Mouse (Mus musculus) brain, embryonic 14.5 days (tissue): ENCODE measurements at regions not wholly inside any gene's neighbourhood (a gene's known extent, or its start where the extent isn't known, plus 50 kb on each side); places are given as distances from the start of the nearest gene placed in this dataset.
A peak's percentile ranks its signal among the peaks of the same experiment; 100 is the strongest.

Experiments
- DNase-seq: peaks from one replicate; pipeline ENCODE4 v3.0.0-alpha.2; 2011; ENCODE audit warnings: low read depth
- CTCF ChIP-seq: fragments of 200-500 bp; IDR thresholded peaks from 2 replicates; pipeline ENCODE4 v1.5.1; 2012; ENCODE audit warnings: inconsistent platforms, mild to moderate bottlenecking, moderate library complexity, borderline replicate concordance; ENCODE audit not compliant: insufficient read depth, insufficient read length; ENCODE audit errors: extremely low read depth
- POLR2A ChIP-seq: fragments of 200-500 bp; IDR thresholded peaks from 2 replicates; pipeline ENCODE4 v1.6.1; 2012; ENCODE audit warnings: mild to moderate bottlenecking, inconsistent platforms, borderline replicate concordance; ENCODE audit not compliant: poor library complexity, insufficient read depth, insufficient read length, severe bottlenecking; ENCODE audit errors: extremely low read depth

DNA sequence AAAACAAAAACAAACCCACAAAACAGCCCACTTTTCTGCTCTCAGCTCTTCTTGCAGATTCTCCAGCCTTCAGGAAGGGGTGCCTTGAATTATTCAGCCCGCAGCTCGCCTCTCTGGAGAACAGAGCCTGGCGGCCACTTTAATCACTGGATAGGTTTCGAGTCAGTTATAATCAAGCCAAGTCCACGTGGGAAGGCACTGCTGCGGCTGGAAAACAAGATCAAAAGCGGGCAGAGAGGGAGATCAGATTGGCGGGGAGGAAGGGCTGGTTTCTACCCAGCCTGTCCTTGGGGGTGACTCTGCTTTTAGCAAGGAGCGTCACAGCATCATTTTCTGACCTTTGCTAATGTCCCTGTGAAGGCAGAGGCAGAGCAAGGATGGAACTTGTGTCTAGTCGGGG, 86.7 kb upstream of the Zc3h12a start:
- TF ChIP-seq POLR2A (no peak), CTCF (no peak)
- peak; percentile 57 for DNase-seq

GRCm38 (mm10) chr4:125212176-125212530, 84.5 kb upstream of the Zc3h12a start:
- no peak for DNase-seq
- TF ChIP-seq POLR2A (no peak), CTCF (no peak)

DNA sequence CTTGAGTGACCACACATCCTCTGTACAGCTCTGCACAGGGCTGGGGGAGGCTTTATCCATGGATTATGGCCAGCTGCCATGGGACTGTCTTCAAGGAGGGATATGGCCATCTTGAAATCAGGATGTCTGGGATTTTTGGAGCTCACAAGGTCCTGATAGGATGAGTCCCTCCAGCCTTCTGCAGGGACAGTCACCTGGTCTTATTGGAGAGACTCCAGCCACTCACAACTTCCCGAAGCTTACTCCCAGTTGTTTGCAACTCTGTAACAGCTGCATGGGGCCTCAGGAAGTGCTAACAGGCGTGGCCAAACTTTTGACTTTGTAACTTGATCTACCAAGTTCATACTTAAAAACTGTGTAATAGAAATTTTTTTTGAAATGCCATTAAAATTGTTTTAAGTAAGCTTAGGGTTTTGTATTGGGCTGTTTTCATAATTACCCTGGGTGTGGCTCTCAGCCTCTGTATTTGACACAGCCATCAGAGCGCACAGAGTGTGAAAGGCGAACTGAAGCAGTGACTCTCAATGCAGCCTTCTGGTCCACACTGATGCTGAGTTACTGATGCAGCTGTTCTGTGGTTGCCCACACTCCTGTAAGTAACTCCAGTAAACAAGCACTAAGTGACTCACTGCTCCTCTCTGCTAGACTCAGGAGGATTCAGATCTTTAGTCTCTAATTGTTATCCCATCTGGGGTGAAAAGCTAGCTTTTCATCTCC, 84.0 kb upstream of the Zc3h12a start:
- no peak for TF ChIP-seq CTCF
- no peak for TF ChIP-seq POLR2A
- DNase-seq, result no peak

GRCm38 (mm10) chr4:125210719-125211118, 83.1 kb upstream of the Zc3h12a start:
- TF ChIP-seq POLR2A (no peak), CTCF (no peak)
- no peak for DNase-seq

DNA sequence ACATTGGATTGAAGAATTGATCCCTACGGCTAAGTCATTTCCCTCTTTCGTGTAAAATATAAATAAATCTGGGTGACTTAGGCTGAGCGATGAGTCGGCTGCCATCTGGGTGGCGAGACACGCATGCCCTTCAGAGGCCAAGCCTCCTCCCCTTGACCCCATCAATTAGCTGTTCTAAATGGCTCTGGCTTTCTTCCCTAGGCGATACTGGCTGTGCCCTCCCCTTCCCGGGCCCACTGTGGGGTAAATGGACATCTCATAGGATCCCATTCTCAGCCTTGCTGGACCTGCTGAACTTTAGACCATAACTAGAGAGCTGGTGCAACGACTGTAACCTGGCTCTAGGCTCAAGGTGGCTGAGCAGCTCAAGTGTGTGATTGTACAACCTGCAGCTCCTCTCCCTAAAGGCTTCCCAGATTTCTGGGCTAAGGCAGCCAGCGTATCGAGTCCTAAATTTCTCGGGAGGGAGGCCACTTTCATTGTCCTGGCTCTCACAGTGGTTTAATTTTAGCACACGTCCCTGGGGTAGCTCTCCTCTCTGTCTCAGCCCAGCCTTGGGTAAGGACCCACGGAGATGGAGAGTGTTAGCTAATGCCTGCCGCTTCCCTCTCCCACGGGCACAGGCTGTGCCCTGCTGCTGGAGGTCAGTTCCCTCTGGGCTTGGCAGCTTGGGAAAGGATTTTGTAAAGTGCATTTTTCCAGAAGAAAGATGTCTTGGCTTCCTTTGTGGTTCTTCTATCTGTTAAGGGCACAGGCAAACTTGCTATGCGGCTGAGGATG, 80.7 kb upstream of the Zc3h12a start:
- DNase-seq, result no peak
- TF ChIP-seq CTCF, result no peak
- no peak for TF ChIP-seq POLR2A

GRCm38 (mm10) chr4:125203521-125203920, 75.9 kb upstream of the Zc3h12a start:
- no peak for DNase-seq

DNA sequence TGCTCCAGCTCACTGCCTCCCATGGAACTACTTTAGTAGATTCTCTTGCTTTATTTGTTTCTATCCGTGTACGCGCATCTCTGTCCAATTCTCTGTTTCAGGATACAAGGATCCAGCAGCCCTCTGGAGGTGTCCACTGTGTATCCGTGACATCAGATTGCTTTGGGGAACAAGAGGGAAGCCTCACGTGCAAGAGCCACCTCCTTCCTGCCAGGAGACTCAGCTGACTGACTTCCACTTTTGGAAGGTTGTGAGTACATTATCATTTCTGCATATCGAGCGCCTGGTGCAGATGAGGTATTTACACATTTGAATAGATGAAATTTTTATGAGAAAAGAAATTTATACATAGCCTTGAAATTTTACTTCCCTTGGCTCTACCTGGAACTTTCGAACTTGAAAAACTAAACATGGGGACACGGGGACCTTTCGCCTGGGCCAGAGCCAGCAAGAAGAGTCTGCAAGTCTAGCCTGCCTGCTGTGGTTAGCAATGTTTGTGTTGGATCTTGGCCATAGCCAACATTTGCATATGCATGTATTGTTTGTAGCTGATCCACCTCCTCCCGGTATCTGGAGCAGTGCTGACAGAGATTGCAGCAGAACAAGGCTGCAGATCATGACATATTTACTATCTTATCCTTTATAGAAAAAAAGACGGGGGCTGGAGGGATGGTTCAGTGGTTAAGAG, 74.1 kb upstream of the Zc3h12a start:
- no peak for TF ChIP-seq POLR2A
- DNase-seq, result peak; percentile 72

More at GRCm38 (mm10) chr4:125203521-125203920, 75.9 kb upstream of the Zc3h12a start:
- TF ChIP-seq POLR2A, result no peak
- TF ChIP-seq CTCF, result no peak

DNA sequence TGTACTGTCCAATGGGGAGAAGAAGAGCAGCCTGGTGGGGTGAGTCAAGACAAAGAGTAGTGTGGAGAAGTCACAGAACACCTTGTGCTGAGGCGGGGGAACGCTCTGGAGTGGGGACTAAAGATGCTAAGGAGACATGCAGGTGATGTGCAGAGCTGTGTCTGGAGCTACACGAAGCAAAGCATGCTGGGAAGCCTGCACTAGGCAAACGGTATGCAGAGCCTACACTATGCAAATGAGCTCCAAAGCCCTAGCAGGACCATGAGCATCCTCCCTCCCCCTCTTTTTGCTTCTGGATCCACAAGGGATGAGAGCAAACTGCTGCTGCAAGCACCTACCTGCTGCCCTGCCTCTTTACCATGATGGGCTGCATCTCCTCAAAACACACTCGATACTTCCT, 73.1 kb upstream of the Zc3h12a start:
- DNase-seq, result peak; percentile 46

DNA sequence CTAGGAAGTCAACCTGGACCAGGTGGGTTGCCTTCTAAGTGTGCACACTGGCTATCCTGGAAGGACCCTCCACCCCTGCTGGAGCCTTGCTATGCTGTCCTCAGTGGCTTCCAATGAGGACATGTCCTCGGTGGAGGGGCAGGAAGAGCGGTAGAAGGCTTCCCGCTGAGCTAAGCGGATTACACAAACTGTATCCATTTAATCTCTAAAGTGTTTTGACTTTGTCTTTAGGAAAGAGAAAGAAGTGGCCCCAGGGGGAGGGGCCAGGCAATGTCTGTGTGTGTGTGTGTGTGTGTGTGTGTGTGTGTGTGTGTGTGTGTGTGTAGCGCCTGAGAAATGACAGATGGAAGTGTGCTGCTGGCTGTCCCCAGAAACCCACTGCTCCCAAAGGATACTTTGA, 71.6 kb upstream of the Zc3h12a start:
- TF ChIP-seq POLR2A (no peak), CTCF (no peak)
- no peak for DNase-seq

More for the DNA sequence above, 73.1 kb upstream of the Zc3h12a start:
- TF ChIP-seq CTCF, result no peak
- no peak for TF ChIP-seq POLR2A

DNA sequence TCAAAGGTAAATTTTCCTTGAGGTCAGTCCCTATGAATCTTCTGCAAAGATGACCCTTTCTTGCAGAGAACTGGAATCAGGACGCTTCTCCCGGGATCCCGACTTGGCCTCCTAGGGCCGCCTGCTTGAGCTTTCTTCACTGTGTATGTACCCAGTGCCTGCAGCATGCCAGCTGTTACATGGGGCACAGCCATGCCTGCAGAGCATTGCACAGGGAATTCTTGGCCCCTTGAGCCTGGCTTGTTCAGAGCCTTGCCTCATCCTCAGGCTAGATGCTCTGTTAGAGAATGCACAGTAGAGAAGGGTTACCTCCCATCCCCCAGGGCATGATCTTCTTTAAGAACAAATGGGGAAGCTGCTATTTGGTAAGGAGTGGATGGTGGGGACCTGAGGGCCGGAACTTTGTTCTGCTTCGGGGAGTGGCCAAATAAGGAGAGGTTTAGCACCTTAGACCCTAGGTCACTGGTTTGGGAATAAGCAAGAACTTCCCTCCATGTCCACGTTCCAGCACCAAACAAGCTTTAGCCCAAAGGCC, 68.3 kb upstream of the Zc3h12a start:
- TF ChIP-seq POLR2A (no peak), CTCF (no peak)

GRCm38 (mm10) chr4:125194722-125195380, 67.2 kb upstream of the Zc3h12a start:
- TF ChIP-seq CTCF (no peak), POLR2A (no peak)
- DNase-seq, result peak; percentile 81

More for the DNA sequence above, 68.3 kb upstream of the Zc3h12a start:
- DNase-seq, result no peak
